Mouse (Mus musculus) midbrain, embryonic 16.5 days (tissue): ENCODE results near the gene Gnpnat1. TPM values are rescaled to one million over a fixed set of nuclear protein-coding genes. Genes with fewer than 3 reads are reported as not detected.

Experiments used
- ATAC-seq: fragments of 200-750 bp; cut with Nextera tagmentation; 2 replicates; pipeline ENCODE4 v1.8.0; 2017; ENCODE audit warnings: moderate TSS enrichment
- H3K27ac ChIP-seq: fragments of 300-500 bp; sonication (generic); 2 replicates; pipeline ENCODE4 v1.5.1; 2014; ENCODE audit warnings: mild to moderate bottlenecking, low read length, mixed read lengths
- H3K27me3 ChIP-seq: fragments of 300-500 bp; sonication (generic); 2 replicates; pipeline ENCODE4 v1.6.1; 2014; ENCODE audit warnings: low read depth, low read length, mixed read lengths; ENCODE audit not compliant: control insufficient read depth, insufficient read depth
- H3K36me3 ChIP-seq: fragments of 300-500 bp; sonication (generic); 2 replicates; pipeline ENCODE4 v1.6.1; 2014; ENCODE audit warnings: mild to moderate bottlenecking, low read length, moderate library complexity, mixed read lengths; ENCODE audit not compliant: control insufficient read depth, insufficient read depth
- H3K4me1 ChIP-seq: fragments of 300-500 bp; sonication (generic); 2 replicates; pipeline ENCODE4 v1.6.1; 2014; ENCODE audit warnings: mild to moderate bottlenecking, low read length, mixed read lengths; ENCODE audit not compliant: control insufficient read depth, insufficient read depth
- H3K4me2 ChIP-seq: fragments of 300-500 bp; sonication (generic); 2 replicates; pipeline ENCODE4 v1.6.1; 2014; ENCODE audit warnings: mild to moderate bottlenecking, low read length, mixed read lengths
- H3K4me3 ChIP-seq: fragments of 300-500 bp; sonication (generic); 2 replicates; pipeline ENCODE4 v1.5.1; 2014; ENCODE audit warnings: low read depth, mild to moderate bottlenecking, low read length, moderate library complexity, mixed read lengths
- H3K9ac ChIP-seq: fragments of 300-500 bp; sonication (generic); 2 replicates; pipeline ENCODE4 v1.6.1; 2014; ENCODE audit warnings: low read depth, low read length, mixed read lengths
- H3K9me3 ChIP-seq: fragments of 300-500 bp; sonication (generic); replicated peaks from 2 replicates; pipeline ENCODE4 v1.6.1; 2014; ENCODE audit warnings: mild to moderate bottlenecking, low read length, mixed read lengths; ENCODE audit not compliant: control insufficient read depth, poor library complexity, severe bottlenecking
- WGBS: fragments of 180-500 bp; shearing (Covaris S2); extraction: QIAGEN DNeasy Blood & Tissue Kit; methylation state at CpG from one replicate; pipeline ENCODE4 v1.1.7; 2014; 5-methylcytosine and 5-hydroxymethylcytosine counted together
- polyA plus RNA-seq: library from polyadenylated mRNA; unstranded; fragments of >200 nt; fragmentation: Nextera tagmentation; extraction: Ambion mirVana; gene quantifications from 2 replicates; pipeline ENCODE4 v1.2.1, GENCODE M21; 2015

Gene Gnpnat1
- polyA plus RNA-seq, 1 experiment from 2014 or later, result 33.6 TPM

DNA sequence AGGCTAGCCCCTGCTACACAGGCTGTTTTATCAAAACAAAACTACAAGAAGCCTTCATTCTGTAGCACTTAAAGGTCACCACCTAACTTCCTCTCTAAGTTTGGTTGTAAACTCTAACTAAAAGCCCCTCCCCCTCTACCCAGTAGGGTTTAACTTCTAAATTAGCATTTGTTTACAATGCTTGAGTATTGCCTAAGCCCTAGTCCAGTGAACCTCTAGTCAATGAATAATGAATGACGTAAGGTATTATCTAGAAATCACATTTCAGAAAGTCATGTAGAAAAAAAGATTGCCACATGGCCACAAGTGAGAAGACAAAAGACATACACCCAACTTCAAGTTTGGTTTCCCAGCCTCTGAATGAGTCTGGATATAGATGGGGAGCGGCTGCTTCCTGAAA lies 17.2 kb downstream of the Gnpnat1 start:
- H3K4me2 ChIP-seq, result peak overlapping the region; percentile 54
- 15% methylated on average over 2 of the region's 2 CpGs for WGBS
- H3K9me3 ChIP-seq, result no peaks in the 10 kb centered on the region
- peak overlapping the region; percentile 87 for H3K4me3 ChIP-seq
- no peak overlapping the region for H3K27ac ChIP-seq
- H3K36me3 ChIP-seq, result peaks cover 2% of the 10 kb centered on the region; the same call in 1 of the 2 replicates
- no peak for ATAC-seq
- no peak overlapping the region for H3K9ac ChIP-seq
- H3K27me3 ChIP-seq, result no peaks in the 10 kb centered on the region
- peaks cover 12% of the 10 kb centered on the region for H3K4me1 ChIP-seq

- H3K9ac ChIP-seq, result no peak overlapping the region
- peaks cover 6% of the 10 kb centered on the region; the same call in 1 of the 2 replicates for H3K36me3 ChIP-seq
- no peaks in the 10 kb centered on the region for H3K27me3 ChIP-seq
- no peak overlapping the region for H3K4me2 ChIP-seq
- peaks cover 12% of the 10 kb centered on the region for H3K4me1 ChIP-seq
- no peak overlapping the region for H3K4me3 ChIP-seq
- no peak overlapping the region for H3K27ac ChIP-seq
- no peaks in the 10 kb centered on the region for H3K9me3 ChIP-seq
- 89% methylated on average over 2 of the region's 2 CpGs for WGBS
- ATAC-seq, result no peak
These were observed 19.1 kb downstream of the Gnpnat1 start for GRCm38 (mm10) chr14:45385596-45385995.

GRCm38 (mm10) chr14:45382912-45383311 lies 21.8 kb downstream of the Gnpnat1 start:
- no peaks in the 10 kb centered on the region for H3K9me3 ChIP-seq
- peaks cover 9% of the 10 kb centered on the region; the same call in 1 of the 2 replicates for H3K36me3 ChIP-seq
- ATAC-seq, result no peak
- no peaks in the 10 kb centered on the region for H3K27me3 ChIP-seq
- H3K4me1 ChIP-seq, result peaks cover 7% of the 10 kb centered on the region
- H3K9ac ChIP-seq, result no peak overlapping the region
- no peak overlapping the region for H3K4me2 ChIP-seq
- no peak overlapping the region for H3K27ac ChIP-seq
- 88% methylated on average over 4 of the region's 4 CpGs for WGBS
- no peak overlapping the region for H3K4me3 ChIP-seq

DNA sequence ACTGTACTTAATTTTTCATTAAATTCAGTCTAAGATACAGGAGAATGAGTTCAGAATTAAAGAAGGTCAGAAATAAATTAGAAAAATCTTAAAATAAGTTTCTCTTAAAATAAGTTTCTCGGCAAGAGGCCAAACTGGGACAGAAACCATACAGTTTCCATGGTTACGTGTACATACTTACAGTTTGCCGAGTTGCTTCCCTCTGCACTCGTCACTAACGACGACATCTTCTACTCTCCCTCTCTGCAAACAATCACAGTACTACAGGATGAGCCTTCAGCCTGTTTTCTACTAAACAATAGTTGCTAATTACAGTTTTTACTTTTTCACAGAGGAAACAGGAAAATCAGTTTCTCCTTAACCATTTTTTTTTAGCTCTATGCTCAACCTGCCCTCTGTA lies 24.0 kb downstream of the Gnpnat1 start:
- H3K4me2 ChIP-seq, result no peak overlapping the region
- no peak for ATAC-seq
- H3K36me3 ChIP-seq, result peaks cover 9% of the 10 kb centered on the region; the same call in 1 of the 2 replicates
- 85% methylated on average over 6 of the region's 6 CpGs for WGBS
- no peak overlapping the region for H3K27ac ChIP-seq
- no peaks in the 10 kb centered on the region for H3K27me3 ChIP-seq
- no peak overlapping the region for H3K9ac ChIP-seq
- H3K4me3 ChIP-seq, result no peak overlapping the region
- H3K4me1 ChIP-seq, result no peaks in the 10 kb centered on the region
- H3K9me3 ChIP-seq, result no peaks in the 10 kb centered on the region

DNA sequence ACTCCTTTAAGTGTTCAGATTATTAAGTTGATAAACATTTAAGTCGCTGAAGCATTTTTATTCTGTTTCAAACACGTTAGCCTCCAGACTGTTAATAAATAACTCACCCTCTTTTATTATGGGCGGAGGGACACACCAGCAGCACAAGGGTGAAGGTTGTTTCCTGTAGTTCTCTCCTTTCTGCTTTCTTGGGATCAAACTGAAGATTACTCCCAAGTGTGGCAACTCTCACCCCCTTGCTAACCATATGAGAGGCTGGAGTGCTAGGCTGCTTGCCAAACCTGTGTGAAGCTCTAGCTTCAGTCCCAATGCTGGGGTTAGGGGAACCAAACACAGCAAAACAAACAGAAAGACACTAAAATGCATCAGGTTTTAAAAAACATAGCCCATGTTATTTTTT lies 25.9 kb downstream of the Gnpnat1 start:
- Histone ChIP-seq H3K4me1 (no peaks in the 10 kb centered on the region), H3K9me3 (no peaks in the 10 kb centered on the region), H3K27ac (no peak overlapping the region), H3K4me2 (no peak overlapping the region), H3K36me3 (peaks cover 9% of the 10 kb centered on the region; the same call in 1 of the 2 replicates), H3K4me3 (no peak overlapping the region), H3K27me3 (no peaks in the 10 kb centered on the region), H3K9ac (no peak overlapping the region)
- ATAC-seq, result no peak
- 95% methylated on average over 3 of the region's 3 CpGs for WGBS

DNA sequence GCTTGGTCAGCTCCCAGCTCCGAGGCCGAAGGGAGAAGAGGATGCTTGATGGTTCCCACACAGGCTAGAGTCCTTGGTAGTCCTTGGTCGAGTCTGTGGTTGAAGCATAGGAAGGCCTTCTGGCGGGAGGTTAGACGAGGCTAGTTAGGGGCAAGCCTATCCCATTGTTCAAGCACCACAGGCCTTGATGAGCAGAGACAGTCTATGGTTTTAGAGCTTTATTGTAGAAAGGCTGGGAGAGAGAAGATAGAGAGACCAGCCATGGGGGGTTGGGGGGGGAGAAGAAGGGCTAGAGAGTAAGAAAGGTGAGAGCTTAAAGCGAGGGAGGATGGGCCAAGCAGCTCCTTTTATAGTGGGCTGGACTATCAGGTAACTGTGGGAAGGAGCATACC lies 39.5 kb downstream of the Gnpnat1 start:
- Histone ChIP-seq H3K4me2 (no peak overlapping the region), H3K27ac (no peak overlapping the region), H3K36me3 (peaks cover 13% of the 10 kb centered on the region), H3K9ac (no peak overlapping the region), H3K4me1 (no peaks in the 10 kb centered on the region), H3K9me3 (no peaks in the 10 kb centered on the region), H3K4me3 (no peak overlapping the region), H3K27me3 (no peaks in the 10 kb centered on the region)
- no peak for ATAC-seq
- WGBS, result 86% methylated on average over 6 of the region's 6 CpGs

- H3K27ac ChIP-seq, result no peak overlapping the region
These were observed 40.2 kb downstream of the Gnpnat1 start for GRCm38 (mm10) chr14:45364211-45365195.

GRCm38 (mm10) chr14:45350931-45351859 lies 53.5 kb downstream of the Gnpnat1 start, which contains the start of gene Styx:
Styx (plus strand) TSS chr14:45351093.
- peak; percentile 99 for ATAC-seq
- no peaks in the 10 kb centered on the region for H3K9me3 ChIP-seq
- peaks cover 12% of the 10 kb centered on the region for H3K36me3 ChIP-seq
- peak within 1 kb of the TSS; percentile 79 for H3K9ac ChIP-seq
- H3K4me1 ChIP-seq, result peaks cover 16% of the 10 kb centered on the region
- WGBS, result under 1% methylated on average over 63 of the region's 93 CpGs
- peak within 1 kb of the TSS; percentile 76 for H3K4me2 ChIP-seq
- H3K4me3 ChIP-seq, result peak within 1 kb of the TSS; percentile 86
- no peaks in the 10 kb centered on the region for H3K27me3 ChIP-seq
- H3K27ac ChIP-seq, result peak within 1 kb of the TSS; percentile 68

More at GRCm38 (mm10) chr14:45364211-45365195, 40.2 kb downstream of the Gnpnat1 start:
- Histone ChIP-seq H3K4me3 (no peak overlapping the region), H3K9me3 (no peaks in the 10 kb centered on the region), H3K27me3 (no peaks in the 10 kb centered on the region), H3K4me2 (no peak overlapping the region), H3K4me1 (no peaks in the 10 kb centered on the region), H3K9ac (no peak overlapping the region), H3K36me3 (peaks cover 8% of the 10 kb centered on the region)
- ATAC-seq, result peak; percentile 78
- WGBS, result 59% methylated on average over 16 of the region's 16 CpGs
